Mouse (Mus musculus) embryonic facial prominence, embryonic 11.5 days (tissue): ENCODE data around the gene Mgme1. TPM values are rescaled to one million over a fixed set of nuclear protein-coding genes. Genes with fewer than 3 reads are reported as not detected.

Experiments used
- ATAC-seq: fragments of 200-750 bp; cut with Nextera tagmentation; replicated peaks from 2 replicates; pipeline ENCODE4 v1.8.0; 2017; ENCODE audit warnings: low read depth; ENCODE audit not compliant: insufficient number of reproducible peaks, low FRiP score, low TSS enrichment
- DNase-seq: peaks from one replicate; pipeline ENCODE4 v3.0.0-alpha.2; 2015; ENCODE audit warnings: low spot score
- H3K27ac ChIP-seq: fragments of 300-500 bp; sonication (generic); replicated peaks from 2 replicates; pipeline ENCODE4 v1.5.1; 2014; ENCODE audit warnings: mild to moderate bottlenecking, low read depth, low read length, control low read depth
- H3K27me3 ChIP-seq: fragments of 300-500 bp; sonication (generic); 2 replicates; pipeline ENCODE4 v1.6.1; 2014; ENCODE audit warnings: mild to moderate bottlenecking, low read length, moderate library complexity, mixed read lengths; ENCODE audit not compliant: control insufficient read depth, insufficient read depth
- H3K36me3 ChIP-seq: fragments of 300-500 bp; sonication (generic); replicated peaks from 2 replicates; pipeline ENCODE4 v1.6.1; 2014; ENCODE audit warnings: low read depth, mild to moderate bottlenecking, low read length, moderate library complexity, mixed read lengths; ENCODE audit not compliant: control insufficient read depth, insufficient read depth
- H3K4me1 ChIP-seq: fragments of 300-500 bp; sonication (generic); 2 replicates; pipeline ENCODE4 v1.6.1; 2014; ENCODE audit warnings: low read length, mixed read lengths; ENCODE audit not compliant: control insufficient read depth, insufficient read depth
- H3K4me2 ChIP-seq: fragments of 300-500 bp; sonication (generic); 2 replicates; pipeline ENCODE4 v1.6.1; 2014; ENCODE audit warnings: low read depth, mild to moderate bottlenecking, control low read depth, low read length, moderate library complexity
- H3K4me3 ChIP-seq: fragments of 300-500 bp; sonication (generic); 2 replicates; pipeline ENCODE4 v1.5.1; 2014; ENCODE audit warnings: low read depth, low read length, control low read depth
- H3K9ac ChIP-seq: fragments of 300-500 bp; sonication (generic); replicated peaks from 2 replicates; pipeline ENCODE4 v1.6.1; 2014; ENCODE audit warnings: mild to moderate bottlenecking, control low read depth, low read length
- H3K9me3 ChIP-seq: fragments of 300-500 bp; sonication (generic); replicated peaks from 2 replicates; pipeline ENCODE4 v1.6.1; 2016; ENCODE audit warnings: mild to moderate bottlenecking, low read length, inconsistent platforms, mixed read lengths; ENCODE audit not compliant: control insufficient read depth
- WGBS: fragments of 180-500 bp; shearing (Covaris S2); extraction: QIAGEN DNeasy Blood & Tissue Kit; methylation state at CpG from one replicate; pipeline ENCODE4 v1.1.7; 2014; 5-methylcytosine and 5-hydroxymethylcytosine counted together
- polyA plus RNA-seq: library from polyadenylated mRNA; unstranded; fragments of >200 nt; fragmentation: Nextera tagmentation; extraction: Ambion mirVana; gene quantifications from 2 replicates; pipeline ENCODE4 v1.2.1, GENCODE M21; 2014

Gene Mgme1
- polyA plus RNA-seq, 1 experiment from 2014 or later = 20.1 TPM

DNA sequence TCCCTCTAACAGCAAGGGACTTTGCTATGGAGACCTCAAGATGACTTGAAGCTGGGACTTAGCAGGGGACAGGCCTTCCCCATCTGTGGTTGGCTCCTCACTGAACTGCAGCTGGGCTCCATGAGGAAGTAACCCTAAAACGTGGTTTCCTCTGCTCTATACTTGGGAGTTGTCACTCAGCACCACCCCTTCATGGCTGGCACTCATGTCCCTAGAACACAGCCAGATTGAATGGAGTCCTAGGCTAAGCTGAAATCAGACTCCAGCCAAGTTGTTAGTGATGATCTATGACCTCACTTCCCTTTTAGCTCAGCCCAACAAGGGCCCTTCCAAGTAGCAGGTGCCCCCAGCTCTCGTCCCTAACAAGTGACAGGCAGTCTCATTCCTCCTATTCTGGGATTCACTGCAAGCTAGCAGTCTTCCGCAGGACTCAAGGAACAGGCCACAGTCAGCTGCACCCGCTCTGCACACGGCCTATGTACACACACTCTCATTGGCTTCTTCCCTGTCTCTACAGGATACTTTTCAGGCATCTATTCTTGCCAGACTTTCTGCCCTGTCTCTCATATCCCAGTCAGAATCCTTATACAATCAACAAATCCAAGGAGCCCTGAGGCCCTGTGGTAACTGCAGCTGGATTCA, 23.0 kb upstream of the Mgme1 start:
- Histone ChIP-seq H3K36me3 (peaks cover 3% of the 10 kb centered on the region), H3K4me1 (no peaks in the 10 kb centered on the region), H3K4me3 (no peak overlapping the region), H3K9me3 (no peaks in the 10 kb centered on the region), H3K9ac (no peak overlapping the region), H3K27ac (no peak overlapping the region), H3K4me2 (no peak overlapping the region), H3K27me3 (no peaks in the 10 kb centered on the region)
- no peak for DNase-seq
- 36% methylated on average over 5 of the region's 5 CpGs for WGBS
- no peak for ATAC-seq

GRCm38 (mm10) chr2:144248613-144249376, 21.7 kb upstream of the Mgme1 start:
- no peak for DNase-seq
- 30% methylated on average over 3 of the region's 4 CpGs for WGBS
- Histone ChIP-seq H3K4me1 (no peaks in the 10 kb centered on the region), H3K27ac (no peak overlapping the region), H3K9me3 (no peaks in the 10 kb centered on the region), H3K4me3 (no peak overlapping the region), H3K36me3 (peaks cover 3% of the 10 kb centered on the region), H3K27me3 (no peaks in the 10 kb centered on the region), H3K4me2 (no peak overlapping the region), H3K9ac (no peak overlapping the region)
- ATAC-seq = 0 out of 2 replicates have a peak, but pooled peaks have one; percentile 10

- Histone ChIP-seq H3K27me3 (no peaks in the 10 kb centered on the region), H3K4me2 (no peak overlapping the region), H3K9ac (no peak overlapping the region), H3K36me3 (peaks cover 10% of the 10 kb centered on the region), H3K9me3 (no peaks in the 10 kb centered on the region), H3K4me1 (no peaks in the 10 kb centered on the region), H3K4me3 (no peak overlapping the region), H3K27ac (no peak overlapping the region)
- ATAC-seq (no peak), DNase-seq (no peak)
Observed at GRCm38 (mm10) chr2:144250111-144250510, 20.4 kb upstream of the Mgme1 start.

- no peak overlapping the region for H3K4me3 ChIP-seq
- ATAC-seq = no peak
- H3K36me3 ChIP-seq = peaks cover 3% of the 10 kb centered on the region
- WGBS = 85% methylated on average over 2 of the region's 2 CpGs
- no peak for DNase-seq
- no peaks in the 10 kb centered on the region for H3K9me3 ChIP-seq
- no peaks in the 10 kb centered on the region for H3K27me3 ChIP-seq
- H3K27ac ChIP-seq = no peak overlapping the region
- H3K9ac ChIP-seq = no peak overlapping the region
- no peaks in the 10 kb centered on the region for H3K4me1 ChIP-seq
- no peak overlapping the region for H3K4me2 ChIP-seq
Observed at GRCm38 (mm10) chr2:144262837-144263236, 7.6 kb upstream of the Mgme1 start.

DNA sequence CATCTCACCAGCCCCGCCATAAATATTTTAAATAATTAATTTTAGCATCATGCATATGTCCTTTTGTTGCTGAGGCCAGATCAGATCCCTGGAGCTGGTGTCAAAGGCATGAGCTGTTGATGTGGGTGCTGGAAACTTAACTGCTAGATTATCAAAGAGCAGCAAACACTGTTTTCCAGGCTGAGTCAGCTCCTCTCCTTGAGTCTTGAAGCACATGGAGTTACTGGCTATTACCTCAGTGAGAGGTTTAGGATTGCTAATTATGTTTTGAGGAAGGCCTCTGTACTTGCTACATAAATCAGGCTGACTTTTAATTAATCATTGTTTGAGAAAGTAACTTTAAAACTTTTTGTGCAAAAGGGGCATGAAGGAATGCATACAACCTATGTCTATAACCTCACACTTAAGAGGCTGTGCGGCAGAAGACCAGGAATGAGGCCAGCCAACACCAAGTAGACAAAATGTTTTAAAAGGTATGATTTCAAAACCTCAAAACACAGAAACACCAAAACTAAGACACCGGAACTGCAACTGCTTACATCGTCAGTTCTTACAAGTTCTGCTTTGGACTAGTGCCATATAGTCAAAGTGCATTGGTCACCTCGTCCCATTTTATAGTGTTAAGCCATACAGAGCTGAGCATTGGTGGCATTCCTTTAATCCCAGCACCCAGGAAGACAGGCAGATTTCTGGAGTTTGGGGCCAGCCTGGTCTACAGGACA, 5.9 kb upstream of the Mgme1 start:
- no peak overlapping the region for H3K27ac ChIP-seq
- no peaks in the 10 kb centered on the region for H3K9me3 ChIP-seq
- H3K4me3 ChIP-seq = no peak overlapping the region
- no peaks in the 10 kb centered on the region for H3K27me3 ChIP-seq
- ATAC-seq (no peak), DNase-seq (no peak)
- no peaks in the 10 kb centered on the region for H3K4me1 ChIP-seq
- no peak overlapping the region for H3K4me2 ChIP-seq
- WGBS = 79% methylated on average over 5 of the region's 5 CpGs
- no peak overlapping the region for H3K9ac ChIP-seq
- H3K36me3 ChIP-seq = peaks cover 3% of the 10 kb centered on the region

DNA sequence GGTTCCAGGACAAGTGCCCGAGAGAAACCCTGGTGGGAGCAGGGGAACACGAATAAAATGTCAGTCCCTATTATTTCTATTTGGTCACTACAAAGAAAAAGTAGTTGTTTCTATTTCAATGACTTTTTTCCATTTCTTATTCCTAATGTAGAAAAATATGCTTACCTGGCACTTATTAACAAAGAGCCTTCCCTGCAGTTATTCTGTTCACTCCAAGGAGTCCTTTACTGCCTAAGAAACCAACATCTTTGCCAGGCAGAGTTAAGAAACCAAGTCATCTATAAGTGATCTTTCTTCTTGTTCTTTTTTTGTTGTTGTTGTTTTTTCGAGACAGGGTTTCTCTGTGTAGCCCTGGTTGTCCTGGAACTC, 5.4 kb upstream of the Mgme1 start:
- no peak for DNase-seq
- Histone ChIP-seq H3K4me3 (no peak overlapping the region), H3K36me3 (peaks cover 3% of the 10 kb centered on the region), H3K9ac (no peak overlapping the region), H3K27ac (no peak overlapping the region), H3K4me2 (no peak overlapping the region), H3K9me3 (no peaks in the 10 kb centered on the region), H3K27me3 (no peaks in the 10 kb centered on the region), H3K4me1 (no peaks in the 10 kb centered on the region)
- ATAC-seq = no peak
- WGBS = 68% methylated on average over 3 of the region's 3 CpGs

- Histone ChIP-seq H3K36me3 (no peaks in the 10 kb centered on the region; the same call in 1 of the 2 replicates), H3K9me3 (no peaks in the 10 kb centered on the region), H3K4me1 (no peaks in the 10 kb centered on the region), H3K9ac (no peak overlapping the region), H3K4me2 (no peak overlapping the region), H3K4me3 (no peak overlapping the region), H3K27me3 (no peaks in the 10 kb centered on the region), H3K27ac (no peak overlapping the region)
- WGBS = 50% methylated on average over 4 of the region's 4 CpGs
- DNase-seq = no peak
- ATAC-seq = no peak
Observed at GRCm38 (mm10) chr2:144265916-144266683, 4.4 kb upstream of the Mgme1 start.
